Mouse (Mus musculus): ENCODE measurements around the gene Hibch. TPM values are rescaled to one million over a fixed set of nuclear protein-coding genes. Genes with fewer than 3 reads are reported as not detected.
"Not testable (repeated sequence)": the region's sequence is repeated elsewhere in the genome, so short reads cannot be mapped to it uniquely, and the experiment has no call there.

Hibch gene
- polyA plus RNA-seq, 1 experiment from 2014 or later, result 25.7 TPM

DNA sequence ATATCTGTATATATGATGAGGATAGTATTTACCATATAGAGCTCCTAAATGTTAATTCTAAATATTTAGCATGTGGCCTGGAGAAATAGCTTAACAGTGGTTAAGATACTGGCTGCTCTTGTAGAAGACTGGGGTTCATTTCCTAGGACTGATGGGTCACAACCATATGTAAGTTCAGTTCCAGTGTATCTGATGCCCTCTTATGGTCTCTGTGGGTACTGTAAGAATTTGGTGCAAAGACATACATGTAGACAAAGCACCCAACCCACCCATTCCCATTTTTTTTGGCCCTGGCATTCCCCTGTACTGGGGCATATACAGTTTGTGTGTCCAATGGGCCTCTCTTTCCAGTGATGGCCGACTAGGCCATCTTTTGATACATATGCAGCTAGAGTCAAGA, 9.3 kb downstream of the Hibch start:
- DNase-seq (ENCODE audit: low spot score); H3K27me3 ChIP-seq (ENCODE audit: control insufficient read depth, insufficient read depth, low read length); H3K9me3 ChIP-seq (ENCODE audit: control insufficient read depth, low read length); H3K9ac ChIP-seq (ENCODE audit: low read length); H3K4me3 ChIP-seq (ENCODE audit: low read depth, low read length); H3K36me3 ChIP-seq (ENCODE audit: control insufficient read depth, insufficient read depth, low read length); H3K27ac ChIP-seq (replicated peaks; ENCODE audit: low read depth, low read length); H3K4me1 ChIP-seq (ENCODE audit: control insufficient read depth, insufficient read depth, low read length); ATAC-seq (ENCODE audit: insufficient number of reproducible peaks, low FRiP score, low TSS enrichment, low read depth); H3K4me2 ChIP-seq (ENCODE audit: low read depth, severe bottlenecking): not testable (repeated sequence)
- no CpG with 5 or more reads among the region's 1 CpGs for WGBS

DNA sequence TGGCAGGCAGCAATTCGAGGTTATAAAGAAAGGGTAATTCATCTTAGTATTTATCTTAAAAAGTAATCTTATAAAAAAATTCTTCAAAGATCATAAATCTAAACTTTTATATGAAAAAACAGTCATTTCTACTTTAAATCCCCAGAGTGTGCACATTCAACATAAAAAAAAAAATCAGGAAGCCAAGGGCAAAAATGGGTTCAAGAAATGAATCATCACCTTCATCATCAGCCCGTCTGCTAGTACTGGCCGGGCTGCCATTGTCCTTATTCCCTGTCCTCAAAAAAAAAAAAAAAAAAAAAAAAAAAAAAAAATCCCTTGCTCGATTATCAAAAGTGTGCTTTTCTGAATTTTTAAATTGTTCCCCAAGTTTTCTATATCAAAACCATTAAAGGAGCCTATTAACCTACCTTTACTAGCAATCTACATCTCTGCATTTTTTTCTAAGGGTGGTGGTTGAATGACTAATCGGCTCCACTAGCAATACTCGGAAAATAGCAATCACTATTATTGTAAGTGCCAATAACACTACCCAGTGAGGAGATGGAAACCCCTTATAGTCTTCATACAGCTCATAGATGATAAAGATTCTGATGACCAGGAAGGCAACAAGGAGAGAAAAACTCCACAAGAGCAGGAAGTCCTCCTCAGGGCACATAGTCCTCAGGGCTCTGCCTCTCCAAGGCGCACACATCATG, 11.3 kb downstream of the Hibch start:
- Histone ChIP-seq H3K27ac (replicated peaks; ENCODE audit: low read depth, low read length) (no peak overlapping the region), H3K27me3 (ENCODE audit: control insufficient read depth, insufficient read depth, low read length) (no peaks in the 10 kb centered on the region), H3K9me3 (ENCODE audit: control insufficient read depth, low read length) (no peaks in the 10 kb centered on the region), H3K4me1 (ENCODE audit: control insufficient read depth, insufficient read depth, low read length) (no peaks in the 10 kb centered on the region), H3K36me3 (ENCODE audit: control insufficient read depth, insufficient read depth, low read length) (no peaks in the 10 kb centered on the region), H3K4me2 (ENCODE audit: low read depth, severe bottlenecking) (no peak overlapping the region), H3K9ac (ENCODE audit: low read length) (no peak overlapping the region), H3K4me3 (ENCODE audit: low read depth, low read length) (no peak overlapping the region)
- 90% methylated on average over 7 of the region's 7 CpGs for WGBS
- DNase-seq (ENCODE audit: low spot score), result no peak
- no peak for ATAC-seq (ENCODE audit: insufficient number of reproducible peaks, low FRiP score, low TSS enrichment, low read depth)

DNA sequence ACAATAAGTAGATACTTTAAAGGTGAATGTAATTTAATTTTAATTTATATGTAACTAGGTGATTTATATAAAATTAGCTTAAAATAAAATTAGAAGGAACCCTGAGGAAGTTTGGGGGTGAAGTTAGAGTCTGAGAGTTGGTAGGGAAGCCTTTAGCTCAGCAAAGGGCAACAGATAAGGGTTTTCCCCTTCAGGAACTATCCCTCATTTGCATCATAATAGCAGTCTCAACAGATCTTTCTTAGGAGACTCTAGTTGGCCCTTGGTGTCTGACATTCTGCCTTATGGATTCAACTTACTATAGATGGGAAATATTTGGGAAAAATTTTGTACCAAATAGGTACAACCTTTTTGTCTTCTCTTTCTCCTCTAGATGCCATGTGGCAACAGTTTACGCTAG, 19.5 kb downstream of the Hibch start:
- H3K4me3 ChIP-seq (ENCODE audit: low read depth, low read length), result no peak overlapping the region
- ATAC-seq (ENCODE audit: insufficient number of reproducible peaks, low FRiP score, low TSS enrichment, low read depth), result no peak
- H3K4me1 ChIP-seq (ENCODE audit: control insufficient read depth, insufficient read depth, low read length), result no peaks in the 10 kb centered on the region
- H3K27ac ChIP-seq (replicated peaks; ENCODE audit: low read depth, low read length), result no peak overlapping the region
- H3K9ac ChIP-seq (ENCODE audit: low read length), result no peak overlapping the region
- no peak overlapping the region for H3K4me2 ChIP-seq (ENCODE audit: low read depth, severe bottlenecking)
- H3K27me3 ChIP-seq (ENCODE audit: control insufficient read depth, insufficient read depth, low read length), result no peaks in the 10 kb centered on the region
- WGBS, result 87% methylated on average over 1 of the region's 1 CpGs
- no peaks in the 10 kb centered on the region for H3K9me3 ChIP-seq (ENCODE audit: control insufficient read depth, low read length)
- no peak for DNase-seq (ENCODE audit: low spot score)
- H3K36me3 ChIP-seq (ENCODE audit: control insufficient read depth, insufficient read depth, low read length), result no peaks in the 10 kb centered on the region

DNA sequence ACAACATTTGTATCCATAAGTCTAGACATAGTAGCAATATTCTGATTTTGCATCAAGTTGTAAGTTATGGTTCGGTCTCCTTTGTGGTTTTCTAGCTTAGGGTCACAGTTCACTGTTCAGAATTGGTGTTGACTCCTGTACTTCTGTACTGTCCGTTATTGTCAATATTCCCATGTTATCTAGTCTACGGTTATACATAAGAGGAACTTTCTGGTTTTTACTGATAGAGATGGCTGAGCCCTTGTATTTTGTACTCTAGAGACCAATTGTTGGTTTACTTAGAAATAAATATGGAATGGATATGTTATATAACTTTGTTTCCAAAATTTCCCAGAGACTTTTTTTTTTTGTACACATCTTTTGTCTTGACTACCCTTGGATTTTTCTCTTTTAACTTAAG, 21.3 kb downstream of the Hibch start:
- Histone ChIP-seq H3K9ac (ENCODE audit: low read length) (no peak overlapping the region), H3K36me3 (ENCODE audit: control insufficient read depth, insufficient read depth, low read length) (no peaks in the 10 kb centered on the region), H3K27me3 (ENCODE audit: control insufficient read depth, insufficient read depth, low read length) (no peaks in the 10 kb centered on the region), H3K4me3 (ENCODE audit: low read depth, low read length) (no peak overlapping the region), H3K9me3 (ENCODE audit: control insufficient read depth, low read length) (no peaks in the 10 kb centered on the region), H3K27ac (replicated peaks; ENCODE audit: low read depth, low read length) (no peak overlapping the region), H3K4me1 (ENCODE audit: control insufficient read depth, insufficient read depth, low read length) (no peaks in the 10 kb centered on the region), H3K4me2 (ENCODE audit: low read depth, severe bottlenecking) (no peak overlapping the region)
- WGBS, result 91% methylated on average over 3 of the region's 3 CpGs
- no peak for ATAC-seq (ENCODE audit: insufficient number of reproducible peaks, low FRiP score, low TSS enrichment, low read depth)
- no peak for DNase-seq (ENCODE audit: low spot score)

DNA sequence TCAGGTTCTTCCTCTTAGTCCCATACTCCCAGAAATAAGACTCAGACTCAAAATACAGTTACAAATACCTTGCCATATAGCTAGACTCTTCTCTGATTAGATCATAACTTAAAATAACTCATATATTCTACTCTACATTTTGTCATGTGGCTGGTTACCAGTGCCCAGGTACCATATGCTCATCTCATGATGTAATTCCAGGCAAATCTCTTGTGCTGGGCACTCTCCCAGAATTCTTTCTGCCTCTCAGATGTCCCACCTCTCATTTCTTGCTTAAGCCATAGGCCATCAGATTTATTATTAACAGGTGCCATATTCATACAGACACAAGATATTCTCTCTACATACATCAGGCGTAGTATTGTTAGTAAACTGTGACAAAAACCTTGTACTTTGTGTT, 23.1 kb downstream of the Hibch start:
- no peak overlapping the region for H3K27ac ChIP-seq (replicated peaks; ENCODE audit: low read depth, low read length)
- H3K4me3 ChIP-seq (ENCODE audit: low read depth, low read length), result no peak overlapping the region
- no peaks in the 10 kb centered on the region for H3K4me1 ChIP-seq (ENCODE audit: control insufficient read depth, insufficient read depth, low read length)
- H3K36me3 ChIP-seq (ENCODE audit: control insufficient read depth, insufficient read depth, low read length), result no peaks in the 10 kb centered on the region
- H3K4me2 ChIP-seq (ENCODE audit: low read depth, severe bottlenecking), result no peak overlapping the region
- H3K9me3 ChIP-seq (ENCODE audit: control insufficient read depth, low read length), result no peaks in the 10 kb centered on the region
- ATAC-seq (ENCODE audit: insufficient number of reproducible peaks, low FRiP score, low TSS enrichment, low read depth) (no peak), DNase-seq (ENCODE audit: low spot score) (no peak)
- H3K9ac ChIP-seq (ENCODE audit: low read length), result no peak overlapping the region
- WGBS, result 91% methylated on average over 1 of the region's 1 CpGs
- H3K27me3 ChIP-seq (ENCODE audit: control insufficient read depth, insufficient read depth, low read length), result no peaks in the 10 kb centered on the region

DNA sequence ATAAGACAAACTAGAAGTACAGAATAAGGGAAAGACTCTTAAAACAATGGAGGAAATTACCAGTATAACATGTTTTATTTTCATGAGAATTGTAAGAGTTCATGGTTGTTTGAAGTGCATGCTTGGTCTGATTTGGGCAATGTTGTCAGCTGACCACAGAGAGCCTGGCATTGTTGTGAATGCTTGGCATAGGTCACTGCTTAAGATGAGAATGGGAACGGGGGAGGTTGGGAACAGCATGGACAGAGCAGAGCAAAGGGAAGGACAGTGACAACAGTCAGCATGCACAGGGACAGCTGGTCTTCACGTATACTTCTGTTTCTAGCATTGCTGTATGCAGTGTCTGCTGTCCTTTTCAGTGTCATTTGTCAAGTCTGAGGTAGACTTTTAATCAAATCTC, 39.5 kb downstream of the Hibch start:
- 89% methylated on average over 2 of the region's 2 CpGs for WGBS
- no peaks in the 10 kb centered on the region for H3K36me3 ChIP-seq (ENCODE audit: control insufficient read depth, insufficient read depth, low read length)

DNA sequence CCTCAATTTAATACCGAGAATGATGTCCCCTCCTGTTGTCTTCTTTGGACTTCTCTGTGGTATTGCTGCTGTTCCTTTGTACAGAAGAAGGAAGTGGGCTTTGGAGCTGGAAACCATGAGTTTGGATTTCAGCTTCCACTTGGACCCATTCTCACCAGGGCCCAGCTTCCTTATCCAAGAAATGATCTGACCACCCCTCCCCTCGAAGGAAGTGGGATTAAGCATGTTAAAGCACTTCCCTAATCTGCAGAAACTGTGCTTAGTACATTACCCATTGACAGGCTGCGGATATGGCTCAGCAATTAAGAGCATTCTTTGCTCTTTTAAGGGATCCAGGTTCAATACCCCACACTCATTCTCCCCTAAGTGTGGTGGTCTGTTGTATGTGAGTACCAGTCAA, 65.1 kb downstream of the Hibch start:
- ATAC-seq (ENCODE audit: insufficient number of reproducible peaks, low FRiP score, low TSS enrichment, low read depth), result no peak
- Histone ChIP-seq H3K27me3 (ENCODE audit: control insufficient read depth, insufficient read depth, low read length) (no peaks in the 10 kb centered on the region), H3K36me3 (ENCODE audit: control insufficient read depth, insufficient read depth, low read length) (no peaks in the 10 kb centered on the region), H3K9ac (ENCODE audit: low read length) (no peak overlapping the region), H3K4me1 (ENCODE audit: control insufficient read depth, insufficient read depth, low read length) (no peaks in the 10 kb centered on the region), H3K4me3 (ENCODE audit: low read depth, low read length) (no peak overlapping the region), H3K4me2 (ENCODE audit: low read depth, severe bottlenecking) (no peak overlapping the region), H3K9me3 (ENCODE audit: control insufficient read depth, low read length) (no peaks in the 10 kb centered on the region), H3K27ac (replicated peaks; ENCODE audit: low read depth, low read length) (no peak overlapping the region)
- no peak for DNase-seq (ENCODE audit: low spot score)
- WGBS, result 83% methylated on average over 3 of the region's 3 CpGs

More for the DNA sequence above, 39.5 kb downstream of the Hibch start:
- Histone ChIP-seq H3K4me1 (ENCODE audit: control insufficient read depth, insufficient read depth, low read length) (no peaks in the 10 kb centered on the region), H3K4me2 (ENCODE audit: low read depth, severe bottlenecking) (no peak overlapping the region), H3K27ac (replicated peaks; ENCODE audit: low read depth, low read length) (no peak overlapping the region), H3K4me3 (ENCODE audit: low read depth, low read length) (no peak overlapping the region), H3K9ac (ENCODE audit: low read length) (no peak overlapping the region), H3K9me3 (ENCODE audit: control insufficient read depth, low read length) (no peaks in the 10 kb centered on the region), H3K27me3 (ENCODE audit: control insufficient read depth, insufficient read depth, low read length) (no peaks in the 10 kb centered on the region)
- ATAC-seq (ENCODE audit: insufficient number of reproducible peaks, low FRiP score, low TSS enrichment, low read depth) (no peak), DNase-seq (ENCODE audit: low spot score) (no peak)

DNA sequence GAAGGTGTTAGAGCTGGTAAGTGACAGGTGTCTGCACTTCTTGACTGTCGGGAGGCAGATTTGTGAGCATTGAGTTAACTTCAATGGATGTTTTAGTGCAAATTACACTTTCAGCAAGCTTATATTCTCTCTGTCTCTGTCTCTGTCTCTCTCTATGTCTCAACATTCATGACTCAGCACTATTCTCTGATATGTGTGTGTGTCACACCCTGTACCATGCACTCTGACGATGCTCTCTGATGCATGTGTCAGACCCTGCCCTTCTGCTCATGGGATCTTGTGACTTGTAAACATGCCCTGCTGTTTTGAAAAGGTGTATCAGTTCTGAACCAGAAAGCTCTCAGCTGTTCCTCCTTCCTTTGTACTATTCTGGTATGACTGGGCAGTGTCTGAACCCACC, 71.9 kb downstream of the Hibch start:
- Histone ChIP-seq H3K27me3 (ENCODE audit: control insufficient read depth, insufficient read depth, low read length) (no peaks in the 10 kb centered on the region), H3K4me2 (ENCODE audit: low read depth, severe bottlenecking) (no peak overlapping the region), H3K9me3 (ENCODE audit: control insufficient read depth, low read length) (no peaks in the 10 kb centered on the region), H3K27ac (replicated peaks; ENCODE audit: low read depth, low read length) (no peak overlapping the region), H3K9ac (ENCODE audit: low read length) (no peak overlapping the region), H3K4me3 (ENCODE audit: low read depth, low read length) (no peak overlapping the region), H3K36me3 (ENCODE audit: control insufficient read depth, insufficient read depth, low read length) (no peaks in the 10 kb centered on the region), H3K4me1 (ENCODE audit: control insufficient read depth, insufficient read depth, low read length) (no peaks in the 10 kb centered on the region)
- WGBS, result 85% methylated on average over 2 of the region's 2 CpGs
- no peak for DNase-seq (ENCODE audit: low spot score)
- no peak for ATAC-seq (ENCODE audit: insufficient number of reproducible peaks, low FRiP score, low TSS enrichment, low read depth)

DNA sequence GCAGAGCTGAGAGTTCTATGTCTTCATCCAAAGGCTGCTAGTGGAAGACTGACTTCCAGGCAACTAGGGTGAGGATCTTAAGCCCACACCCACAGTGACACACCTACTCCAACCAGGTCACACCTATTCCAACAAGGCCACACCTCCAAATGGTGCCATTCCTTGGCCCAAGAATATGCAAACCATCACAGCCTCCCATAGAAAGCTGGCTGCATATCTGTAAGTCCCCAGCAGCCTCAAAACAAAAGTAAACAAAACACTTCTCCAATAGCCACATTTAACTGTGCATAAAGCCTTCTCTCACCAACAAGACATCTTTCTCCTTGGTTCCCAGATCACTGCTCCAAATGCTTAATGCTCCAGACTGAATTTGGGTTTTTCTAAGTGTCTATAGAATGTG, 74.2 kb downstream of the Hibch start:
- ATAC-seq (ENCODE audit: insufficient number of reproducible peaks, low FRiP score, low TSS enrichment, low read depth); H3K27me3 ChIP-seq (ENCODE audit: control insufficient read depth, insufficient read depth, low read length); H3K27ac ChIP-seq (replicated peaks; ENCODE audit: low read depth, low read length); H3K4me3 ChIP-seq (ENCODE audit: low read depth, low read length); H3K4me2 ChIP-seq (ENCODE audit: low read depth, severe bottlenecking); H3K4me1 ChIP-seq (ENCODE audit: control insufficient read depth, insufficient read depth, low read length); H3K9ac ChIP-seq (ENCODE audit: low read length); DNase-seq (ENCODE audit: low spot score); H3K36me3 ChIP-seq (ENCODE audit: control insufficient read depth, insufficient read depth, low read length); H3K9me3 ChIP-seq (ENCODE audit: control insufficient read depth, low read length): not testable (repeated sequence)
